Mouse (Mus musculus) bone marrow, adult 2 months (tissue): ENCODE results near the gene Tpcn1.

Experiments
- CTCF ChIP-seq: fragments of 200-500 bp; IDR thresholded peaks from 2 replicates; pipeline ENCODE4 v1.5.1; 2011; ENCODE audit warnings: low read length, control low read depth; ENCODE audit not compliant: control insufficient read depth, insufficient read depth
- POLR2A ChIP-seq: fragments of 200-500 bp; IDR thresholded peaks from 2 replicates; pipeline ENCODE4 v1.6.1; 2011; ENCODE audit warnings: low read depth, mild to moderate bottlenecking, control low read depth, low read length, borderline replicate concordance; ENCODE audit not compliant: control insufficient read depth

DNA sequence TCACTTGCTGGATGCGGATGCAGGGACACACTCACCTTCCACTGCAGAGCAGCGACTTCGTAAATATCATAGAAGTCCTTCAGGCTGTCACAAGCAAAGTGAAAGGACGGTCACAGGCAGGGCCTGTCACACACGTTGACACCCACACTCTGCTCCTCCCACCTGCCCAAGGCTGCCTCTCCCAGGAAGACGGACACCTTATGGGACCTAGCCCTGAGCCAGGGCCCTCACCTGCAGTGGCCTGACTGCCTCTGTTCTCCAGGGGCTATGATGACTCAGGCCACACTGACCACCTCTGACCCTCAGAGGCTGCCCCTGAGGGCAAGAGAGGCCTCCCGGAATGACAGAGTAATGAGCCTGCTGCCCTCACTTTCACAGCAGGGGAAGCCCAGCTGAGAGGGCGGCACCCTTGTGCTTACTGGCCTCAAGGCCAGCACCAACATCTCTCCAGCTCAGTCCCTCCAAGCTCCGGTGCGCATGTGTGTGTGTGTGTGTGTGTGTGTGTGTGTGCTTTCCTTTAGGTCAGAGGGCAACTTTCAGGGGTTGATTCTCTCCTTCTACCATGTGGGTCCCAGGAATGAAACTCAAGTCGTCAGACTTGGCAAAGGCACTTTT lies 40.1 kb downstream of the Tpcn1 start:
- TF ChIP-seq CTCF, result no peak
- no peak for TF ChIP-seq POLR2A
